8 mouse cellular contexts compared by ENCODE assay signal in the genomic region with DNA sequence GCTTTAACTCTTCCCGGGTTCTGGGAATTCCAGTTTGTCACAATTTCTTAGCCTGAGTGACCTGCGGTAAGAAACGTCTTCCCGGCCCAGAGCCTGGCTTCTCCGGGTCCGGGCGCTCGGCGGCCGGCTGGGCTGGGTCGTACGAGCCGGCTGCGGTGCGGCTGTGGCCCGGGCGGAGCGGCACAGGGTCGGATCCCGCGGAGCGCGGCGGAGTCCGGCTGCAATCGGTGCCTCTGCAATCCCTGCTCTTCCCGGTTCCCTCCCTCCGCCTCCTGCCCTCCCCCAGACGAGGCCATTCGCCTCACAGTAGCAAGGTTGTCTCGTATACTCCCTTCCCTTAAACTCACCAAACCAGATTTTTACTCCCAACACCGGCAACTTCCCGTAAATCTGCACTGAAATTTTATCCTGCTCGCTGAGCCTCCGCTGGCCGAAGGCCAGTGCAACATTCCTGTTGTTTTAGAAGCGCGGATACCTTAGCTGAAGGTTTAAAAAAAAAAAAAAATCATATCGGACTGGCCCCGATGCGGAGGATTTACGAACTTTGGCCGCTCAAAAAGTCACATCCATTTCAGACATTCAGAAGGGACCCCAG. TPM values are rescaled to one million over a fixed set of nuclear protein-coding genes. Genes with fewer than 3 reads are reported as not detected.
DNase-seq lines count a peak whose midpoint lies in the region; ATAC-seq lines count a peak whose summit lies in the region.

No protein-coding gene starts in this region.

- peaks cover 9% of the 10 kb centered on the region for H3K4me1 ChIP-seq in embryonic facial prominence, embryonic 13.5 days
- H3K4me1 ChIP-seq in heart, embryonic 14.5 days (ENCODE audit: control insufficient read depth in 2 of 2, insufficient read depth in 2 of 2, low read length in 2 of 2): peaks cover 0 to 11% of the 10 kb centered on the region in 2 experiments; a peak in 2 of 4 replicates
- peaks cover 33% of the 10 kb centered on the region for H3K4me1 ChIP-seq in kidney, embryonic 16.5 days (ENCODE audit: insufficient read depth, low read length)

- DNase-seq in CD4-positive helper T cell, adult 2 months (ENCODE audit: low read depth, low spot score): peak; percentile 35
- peak; percentile 77 for DNase-seq in adrenal gland, adult 8-10 months
- DNase-seq in lung, postnatal 14 days: peak; percentile 64
- peak; percentile 79 for DNase-seq in ovary, postnatal 36 days (ENCODE audit: low spot score)
- no peak for DNase-seq in MN1 (ENCODE audit: low spot score)

- no peaks in the 10 kb centered on the region for H3K9me3 ChIP-seq in embryonic facial prominence, embryonic 13.5 days
- H3K9me3 ChIP-seq in heart, embryonic 14.5 days (ENCODE audit: control insufficient read depth, low read length): no peaks in the 10 kb centered on the region
- no peaks in the 10 kb centered on the region for H3K9me3 ChIP-seq in kidney, embryonic 16.5 days (ENCODE audit: low read length)

- peak overlapping the region; percentile 55 for H3K4me3 ChIP-seq in embryonic facial prominence, embryonic 13.5 days
- peak overlapping the region; percentile 52 to 54 for H3K4me3 ChIP-seq in heart, embryonic 14.5 days (ENCODE audit: control insufficient read depth in 1 of 2, insufficient read depth in 1 of 2, low read depth in 1 of 2, low read length in 2 of 2)
- H3K4me3 ChIP-seq in kidney, embryonic 16.5 days (ENCODE audit: low read length): peak overlapping the region; percentile 63

- peak; percentile 77; the same call in 1 of the 2 replicates for ATAC-seq in embryonic facial prominence, embryonic 13.5 days (ENCODE audit: insufficient number of reproducible peaks, insufficient read depth, low FRiP score, low TSS enrichment, low read depth)
- ATAC-seq in heart, embryonic 14.5 days (ENCODE audit: insufficient number of reproducible peaks, insufficient read depth, low FRiP score, low read depth): peak; percentile 55; the same call in 1 of the 2 replicates
- ATAC-seq in kidney, embryonic 16.5 days (ENCODE audit: low FRiP score, low TSS enrichment): peak; percentile 90

- peak overlapping the region; percentile 94 for H3K4me2 ChIP-seq in embryonic facial prominence, embryonic 13.5 days
- peak overlapping the region; percentile 92 for H3K4me2 ChIP-seq in heart, embryonic 14.5 days (ENCODE audit: low read length)
- H3K4me2 ChIP-seq in kidney, embryonic 16.5 days (replicated peaks; ENCODE audit: low read depth, low read length): peak overlapping the region; percentile 92

- no peaks in the 10 kb centered on the region for H3K36me3 ChIP-seq in embryonic facial prominence, embryonic 13.5 days
- no peaks in the 10 kb centered on the region for H3K36me3 ChIP-seq in heart, embryonic 14.5 days (ENCODE audit: control insufficient read depth, insufficient read depth, low read length)
- H3K36me3 ChIP-seq in kidney, embryonic 16.5 days (ENCODE audit: insufficient read depth, low read length): no peaks in the 10 kb centered on the region

- peak overlapping the region; percentile 85 for H3K27ac ChIP-seq in embryonic facial prominence, embryonic 13.5 days
- H3K27ac ChIP-seq in heart, embryonic 14.5 days (replicated peaks in 1 of 2; ENCODE audit: control insufficient read depth in 1 of 2, insufficient read depth in 1 of 2, low read depth in 2 of 2, low read length in 2 of 2): no peak overlapping the region
- H3K27ac ChIP-seq in kidney, embryonic 16.5 days (ENCODE audit: low read length): peak overlapping the region; percentile 98

- WGBS in embryonic facial prominence, embryonic 13.5 days: under 1% methylated on average over 43 of the region's 43 CpGs
- under 1% methylated on average over 43 of the region's 43 CpGs for WGBS in heart, embryonic 14.5 days
- under 1% methylated on average over 43 of the region's 43 CpGs for WGBS in kidney, embryonic 16.5 days

- peaks cover 41% of the 10 kb centered on the region for H3K27me3 ChIP-seq in embryonic facial prominence, embryonic 13.5 days
- peaks cover 25% of the 10 kb centered on the region for H3K27me3 ChIP-seq in heart, embryonic 14.5 days (ENCODE audit: control insufficient read depth, insufficient read depth, low read length)
- H3K27me3 ChIP-seq in kidney, embryonic 16.5 days (ENCODE audit: insufficient read depth, low read length): peaks cover 6% of the 10 kb centered on the region; the same call in 1 of the 2 replicates

- peak overlapping the region; percentile 74 for H3K9ac ChIP-seq in embryonic facial prominence, embryonic 13.5 days
- peak overlapping the region; percentile 67 for H3K9ac ChIP-seq in heart, embryonic 14.5 days (ENCODE audit: low read length)
- H3K9ac ChIP-seq in kidney, embryonic 16.5 days (replicated peaks; ENCODE audit: low read length): peak overlapping the region; percentile 81

RNA-seq across cellular contexts. Expression of a gene that starts 22.1 kb away (rescaled TPM):
- 100 to 1,000 TPM in 2 of 4 experiments, 10 to 100 TPM in 2; 76.0 to 130 (median 96.1) TPM for total RNA-seq in adrenal gland, adult 8-10 months (2022)
- polyA plus RNA-seq in embryonic facial prominence, embryonic 13.5 days (2015; fragmentation: Nextera tagmentation; extraction: Ambion mirVana): 6.8 and 11.3 TPM in 2 replicates
- polyA plus RNA-seq in heart, embryonic 14.5 days (2014; fragmentation: Nextera tagmentation; extraction: Ambion mirVana): 1.6 and 1.8 TPM in 2 replicates
- 75.0 and 85.6 TPM in 2 replicates for polyA plus RNA-seq in kidney, embryonic 16.5 days (2015; fragmentation: Nextera tagmentation; extraction: Ambion mirVana)

Comparison
In these comparisons a context has a peak if more than half of its experiments do, and no peak if none do; other contexts are left out.
1. H3K27ac ChIP-seq: peak in embryonic facial prominence, embryonic 13.5 days (single experiment) and kidney, embryonic 16.5 days (single experiment); none in heart, embryonic 14.5 days (0 of 2).
2. Peak in every context shown above with its lines, with median percentiles within 50 percentile points of each other: ATAC-seq, H3K4me2 ChIP-seq, H3K4me3 ChIP-seq and H3K9ac ChIP-seq.